Mouse (Mus musculus): Measurements from ENCODE around the gene Plppr2.
A peak's percentile ranks its signal among the peaks of the same experiment; 100 is the strongest.

The Plppr2 gene

DNA sequence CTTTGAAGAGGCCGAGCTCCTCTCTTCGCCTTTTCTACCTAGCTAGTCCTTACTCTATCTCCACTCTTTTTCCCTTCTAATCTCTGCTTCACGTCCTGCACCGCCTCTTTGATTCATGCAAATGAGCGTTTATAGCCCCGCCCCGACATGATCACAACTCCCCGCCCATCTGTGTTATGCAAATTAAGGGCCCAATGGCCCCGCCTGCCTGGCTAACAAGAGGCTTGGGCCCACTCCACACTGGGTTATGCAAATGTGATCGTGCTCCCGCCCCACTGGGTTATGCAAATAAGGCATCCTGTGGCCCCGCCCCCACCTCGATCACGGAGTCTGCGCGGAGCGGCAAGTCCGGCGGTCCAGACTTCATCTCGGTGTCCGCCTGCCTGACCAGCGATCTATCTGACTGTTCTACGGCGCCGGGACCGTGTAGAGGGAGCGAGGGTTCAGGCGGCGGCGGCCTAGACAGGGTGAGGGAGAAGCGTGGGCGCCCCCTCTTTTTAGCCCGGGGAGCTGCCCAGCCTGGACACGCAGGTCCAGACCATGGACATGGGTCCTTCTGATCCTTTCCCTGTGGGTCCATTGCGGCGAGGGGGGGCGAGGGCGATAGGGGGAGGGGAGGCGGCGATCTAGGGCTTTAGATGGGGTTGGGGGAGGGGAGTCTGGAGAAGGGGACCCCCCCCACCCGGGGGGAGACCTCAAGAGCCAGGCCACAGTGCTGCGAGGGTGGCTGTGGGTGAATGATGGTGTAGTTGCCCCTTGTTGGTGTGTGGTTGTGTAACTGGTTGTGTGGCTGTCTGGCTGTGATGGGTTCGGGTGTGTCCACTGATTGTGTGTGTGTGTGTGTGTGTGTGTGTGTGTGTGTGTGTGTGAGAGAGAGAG lies at the start of gene Plppr2:
TSS of gene Plppr2 (plus strand) at position 342 of the 879 bp plus-strand sequence.
- DNase-seq, result peak; percentile 97

DNA sequence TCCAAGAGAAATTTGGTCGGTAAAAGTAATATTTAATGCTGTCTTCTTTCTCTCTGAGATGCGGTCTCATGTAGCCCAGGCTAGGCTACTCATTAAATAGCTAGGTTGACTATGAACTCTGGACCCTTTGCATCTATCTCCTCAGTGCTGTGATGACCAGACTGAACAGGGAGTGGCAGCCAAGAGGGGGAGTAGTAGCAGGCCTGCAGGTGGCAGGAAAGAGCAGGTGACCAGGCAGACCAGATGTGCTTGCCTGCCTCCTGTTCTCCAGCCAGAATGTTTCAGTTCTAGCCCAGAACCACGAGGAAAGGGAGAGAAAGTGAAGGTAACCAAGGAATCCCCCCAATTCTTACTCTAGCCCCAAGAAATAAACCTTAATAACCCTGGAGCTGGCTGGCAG lies 47.6 kb upstream of the Plppr2 start:
- DNase-seq, result no peak

DNA sequence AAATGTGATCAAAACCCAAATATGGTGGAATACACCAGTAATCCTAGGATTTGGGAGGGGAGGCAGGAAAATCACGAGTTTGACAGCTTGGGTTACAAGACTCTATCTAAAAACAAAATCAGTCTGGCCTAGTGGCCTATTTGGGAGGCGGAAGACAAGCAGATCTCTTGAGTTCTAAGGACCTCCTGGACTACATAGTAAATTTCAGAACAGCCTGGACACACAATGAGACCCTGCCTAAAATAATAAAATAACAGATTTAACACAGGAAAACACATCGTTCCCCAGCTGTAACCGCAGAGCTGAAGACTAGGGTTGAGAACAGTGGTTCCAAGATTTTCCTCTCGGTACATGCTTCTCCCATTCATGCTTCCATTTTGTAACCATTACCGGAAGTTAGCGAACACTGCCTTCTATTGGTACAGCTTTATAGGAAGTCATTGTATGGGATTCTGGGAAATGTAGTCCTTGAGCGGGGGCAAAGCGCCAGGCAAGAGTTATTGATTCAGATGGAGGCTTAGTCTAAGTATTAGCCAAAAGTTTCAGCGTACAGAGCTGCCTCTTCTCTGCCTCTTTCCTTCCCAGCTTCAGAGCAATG lies 35.5 kb upstream of the Plppr2 start:
- DNase-seq, result peak; percentile 70

DNA sequence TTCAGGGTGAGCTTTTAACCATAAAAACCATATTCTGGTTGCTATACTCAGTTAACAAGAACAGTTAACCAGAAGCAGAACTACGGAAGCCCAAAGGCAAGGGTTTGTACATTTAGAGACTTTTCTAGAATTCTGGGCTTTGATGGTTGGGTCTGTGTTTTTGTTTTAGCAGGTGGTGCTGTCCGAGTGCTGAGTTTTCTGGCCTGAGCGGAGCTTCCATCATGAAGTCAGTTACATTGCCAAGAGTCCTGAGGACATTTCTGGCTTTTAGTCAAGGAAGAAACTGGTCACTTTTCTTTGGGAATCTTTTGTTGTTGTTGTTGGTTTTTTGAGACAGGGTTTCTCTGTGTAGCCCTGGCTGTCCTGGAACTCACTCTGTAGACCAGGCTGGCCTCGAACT lies 32.8 kb upstream of the Plppr2 start:
- no peak for DNase-seq

DNA sequence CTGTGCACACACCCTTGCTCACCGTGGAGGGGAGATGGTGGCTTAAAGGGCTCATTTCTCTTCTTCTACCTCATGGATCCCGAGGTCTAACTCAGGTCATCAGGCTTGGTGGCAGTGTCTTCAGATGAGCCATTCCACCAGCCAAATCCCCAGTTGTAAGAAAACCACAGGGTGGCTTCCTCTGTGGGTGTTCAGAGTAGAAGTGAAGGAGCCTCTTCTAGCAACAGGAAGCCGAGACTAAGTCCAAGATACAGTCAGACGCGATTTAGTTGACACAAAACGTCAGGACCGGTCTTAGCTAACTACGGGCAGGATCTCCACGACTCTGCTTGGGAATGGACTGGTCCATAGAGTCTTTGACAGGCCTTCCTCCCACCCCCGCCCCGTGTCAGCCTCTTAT lies 28.6 kb upstream of the Plppr2 start:
- DNase-seq, result no peak

DNA sequence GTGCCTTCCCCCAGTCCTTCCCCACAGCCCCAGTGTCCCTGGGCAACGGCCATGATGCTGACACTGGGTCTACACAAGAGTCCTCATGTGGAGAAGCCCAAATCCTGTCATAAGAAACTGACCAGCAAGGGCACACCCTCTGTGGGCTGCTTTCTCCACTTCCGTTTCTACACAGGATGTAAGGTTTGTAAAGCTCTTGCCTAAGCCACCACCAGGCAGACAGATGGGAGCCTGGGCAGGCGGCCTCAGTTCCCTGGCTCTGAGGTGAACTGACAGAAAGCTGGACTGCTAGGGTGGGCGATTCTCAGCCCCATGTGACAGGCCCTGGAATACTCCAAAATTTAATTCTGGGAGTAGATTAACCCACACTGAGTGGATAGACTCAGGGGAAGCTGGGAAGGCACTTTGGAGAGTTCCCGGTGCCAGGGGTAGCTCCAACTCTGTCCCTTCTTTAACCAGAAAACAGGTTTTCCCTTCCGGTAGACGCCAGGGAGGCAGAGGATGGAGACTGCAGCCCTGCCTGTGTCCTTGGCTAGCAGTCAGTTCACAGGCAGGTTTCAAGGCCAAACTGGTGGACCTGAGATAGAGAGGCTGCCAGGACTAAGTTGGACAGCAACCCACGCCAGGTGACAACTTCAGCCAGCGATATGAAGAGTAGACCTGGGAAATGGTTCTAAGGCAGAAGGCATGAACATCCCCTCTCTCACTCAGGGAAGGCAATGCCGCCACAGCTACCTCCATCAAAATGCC lies 27.2 kb upstream of the Plppr2 start:
- DNase-seq, result no peak

DNA sequence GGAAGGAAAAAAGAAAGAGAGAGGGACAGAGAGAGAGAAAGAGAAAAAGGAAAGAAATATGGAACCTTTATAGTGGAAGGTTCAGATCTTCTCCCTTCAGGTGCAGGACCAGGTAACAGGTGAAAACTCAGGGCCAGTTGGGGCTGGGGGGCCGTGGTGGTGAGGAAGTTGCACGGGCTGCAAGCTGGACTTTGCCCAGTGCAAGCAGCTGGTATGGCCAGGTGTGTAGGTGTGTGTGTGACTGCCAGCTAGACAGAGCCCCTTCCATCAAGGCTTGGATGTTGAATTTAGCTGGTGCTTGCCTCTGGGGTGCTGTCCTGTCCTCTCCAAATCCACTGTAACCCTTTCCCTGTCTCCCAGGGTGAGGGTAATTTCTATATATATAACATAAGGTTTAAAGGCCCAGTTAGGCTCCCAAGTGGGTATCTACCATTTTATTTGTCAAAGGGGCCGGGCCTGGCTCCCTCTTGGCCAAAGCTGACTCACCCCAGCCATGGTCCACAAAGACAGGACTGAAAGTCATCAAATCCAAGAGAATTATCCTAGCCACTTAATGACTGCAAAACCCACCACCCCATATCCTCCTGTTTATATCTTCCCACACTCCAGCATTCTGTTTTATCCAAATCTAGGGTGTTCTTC lies 19.9 kb upstream of the Plppr2 start:
- DNase-seq, result no peak

DNA sequence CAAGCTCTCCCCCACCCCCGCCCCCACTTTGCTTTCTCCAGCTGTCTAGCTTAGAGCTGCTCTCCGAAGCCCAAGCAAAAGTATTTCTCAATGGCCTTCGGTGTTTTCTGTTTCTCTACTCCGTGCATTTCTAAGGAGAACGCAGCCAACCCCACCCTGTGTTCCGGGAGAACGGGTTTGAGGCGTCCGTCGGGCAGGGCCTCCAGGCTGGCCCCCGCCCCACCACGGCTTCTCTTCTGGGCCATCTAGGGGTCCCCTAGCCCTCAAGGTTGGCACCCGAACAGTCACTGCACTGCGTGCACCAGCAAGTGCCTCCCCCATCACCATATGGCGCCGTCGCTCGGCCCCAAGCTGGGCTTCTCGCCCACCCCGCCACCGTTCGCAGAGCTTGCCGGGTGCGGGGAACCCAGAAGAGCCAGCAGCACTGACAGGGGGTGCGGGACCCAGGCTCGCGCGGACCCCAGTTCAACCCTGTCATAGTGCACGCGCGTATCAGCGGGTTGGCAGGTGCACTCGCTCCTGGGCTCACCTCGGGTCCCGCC lies 19.3 kb upstream of the Plppr2 start:
- no peak for DNase-seq

DNA sequence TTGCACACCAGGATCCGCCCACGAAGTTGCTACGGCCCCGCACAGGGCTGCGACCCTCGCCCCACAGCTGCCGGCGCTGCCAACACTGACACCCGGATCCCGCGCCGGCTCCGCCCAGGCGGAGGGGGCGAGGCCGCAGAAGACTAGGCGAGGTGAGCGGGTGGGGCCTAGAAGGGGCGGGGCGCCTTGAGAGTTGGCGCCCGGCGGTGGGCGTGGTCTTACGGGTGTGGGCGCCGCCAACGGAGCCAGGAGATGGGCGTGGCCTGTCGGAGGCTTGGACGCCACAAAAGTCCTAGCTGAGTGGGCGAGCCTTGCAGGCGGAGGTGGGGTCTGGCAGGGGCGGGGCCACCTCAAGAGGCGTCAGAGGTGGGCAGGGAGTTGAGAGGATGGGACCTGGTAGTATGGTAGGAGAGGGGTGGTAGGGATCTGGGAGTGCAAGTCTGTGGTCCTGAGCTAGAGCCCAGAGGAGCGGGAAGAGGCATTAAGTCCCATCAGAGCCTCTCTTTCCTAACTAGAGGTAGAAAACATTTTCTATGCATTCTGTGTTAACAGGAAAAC lies 18.7 kb upstream of the Plppr2 start, which contains the start of gene Rab3d:
TSS of gene Rab3d (minus strand) at position 158 of the 558 bp plus-strand sequence.
- DNase-seq, result peak; percentile 96

DNA sequence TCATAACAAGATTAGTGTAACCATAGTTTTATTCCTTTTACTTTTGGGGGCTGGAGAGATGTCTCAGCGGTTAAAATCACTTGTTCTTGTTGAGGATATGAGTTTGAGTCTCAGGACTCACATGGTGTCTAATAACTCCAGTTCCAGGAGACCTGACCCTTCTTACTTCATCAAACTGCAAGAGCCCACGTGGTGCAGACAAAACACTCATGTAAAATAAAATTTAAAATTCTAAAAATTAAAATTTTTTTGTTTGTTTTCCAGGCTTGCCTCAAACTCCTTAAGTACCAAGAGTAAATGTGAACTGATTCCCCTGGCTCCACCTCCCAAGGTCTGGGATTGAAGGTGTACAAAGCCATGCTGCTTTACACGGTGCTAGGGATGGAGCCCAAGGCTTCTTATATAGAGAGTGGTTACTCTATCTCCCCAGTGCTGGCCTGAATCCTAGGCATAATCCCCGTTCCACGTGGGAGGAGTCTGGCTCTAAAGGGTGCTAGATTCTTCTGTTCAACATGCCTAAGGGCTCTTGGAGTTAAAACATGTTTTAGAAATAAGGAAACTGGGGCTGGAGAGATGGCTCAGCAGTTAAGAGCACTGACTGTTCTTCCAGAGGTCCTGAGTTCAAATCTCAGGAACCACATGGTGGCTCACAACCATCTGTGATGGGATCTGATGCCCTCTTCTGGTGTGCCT lies 18.0 kb upstream of the Plppr2 start:
- DNase-seq, result no peak

DNA sequence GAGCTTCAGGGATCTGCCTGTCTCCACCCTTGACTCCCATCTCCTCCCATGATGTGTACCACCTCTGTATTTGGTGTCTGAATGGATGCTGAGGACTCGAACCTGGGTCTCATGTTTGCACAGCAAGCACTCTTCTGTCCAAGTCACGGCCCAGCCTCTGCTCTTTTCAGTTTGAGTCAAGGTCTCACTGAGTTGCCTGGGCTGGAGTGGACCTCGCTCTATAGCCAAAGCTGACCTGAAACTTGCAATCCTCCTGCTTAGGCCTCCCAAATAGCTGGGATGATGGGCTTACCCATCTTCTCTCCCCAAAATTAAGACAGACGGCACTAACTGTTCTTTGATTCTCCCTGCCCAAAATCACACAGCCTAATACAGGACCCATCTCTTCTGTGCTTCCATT lies 13.8 kb upstream of the Plppr2 start:
- no peak for DNase-seq

DNA sequence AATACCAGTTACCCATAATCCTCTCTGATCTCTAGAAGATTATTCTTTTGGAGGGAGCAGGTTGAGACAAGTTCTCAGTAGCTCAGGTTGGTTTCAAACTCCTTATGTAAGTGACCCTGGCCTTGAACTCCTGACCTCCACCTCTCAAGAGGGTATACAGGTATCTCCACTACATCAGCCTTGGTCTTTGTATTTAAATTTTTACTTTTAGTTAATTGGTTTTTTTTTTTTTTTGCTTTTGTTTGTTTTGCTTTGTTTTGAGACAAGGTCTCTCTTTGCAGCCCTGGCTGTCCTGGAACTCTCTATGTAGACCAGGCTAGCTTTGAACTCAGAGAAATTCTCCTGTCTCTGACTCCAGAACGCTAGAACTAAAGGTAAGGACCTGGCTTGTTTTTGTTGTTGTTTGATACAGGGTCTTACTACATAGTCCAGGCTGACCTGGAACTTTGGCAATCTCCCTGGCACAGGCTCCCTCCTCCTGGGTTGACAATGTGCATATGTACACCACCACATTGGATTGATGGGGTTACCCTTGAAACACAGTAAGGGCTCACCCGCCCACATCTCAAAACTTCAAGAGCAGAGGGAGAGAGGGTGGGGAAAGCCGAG lies 13.2 kb upstream of the Plppr2 start:
- DNase-seq, result no peak

DNA sequence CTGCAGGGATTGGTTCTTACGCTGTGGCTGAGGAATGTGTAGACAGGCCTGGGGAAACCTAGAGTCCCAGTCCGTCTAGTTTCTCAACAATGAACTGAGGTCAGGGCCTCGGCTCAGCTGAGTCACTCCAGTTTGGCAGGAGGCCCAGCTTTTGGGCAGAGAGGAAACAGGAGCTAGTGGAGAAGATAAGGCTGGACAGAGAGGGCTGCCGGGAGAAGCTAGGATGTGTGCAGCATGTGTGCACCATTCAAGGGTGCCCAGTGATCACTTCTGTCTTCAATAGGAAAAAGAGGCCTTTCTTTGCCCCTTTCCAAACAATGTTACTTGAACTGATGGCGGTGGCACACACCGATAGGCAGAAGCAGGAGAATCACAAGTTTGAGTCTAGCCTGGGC lies 12.7 kb upstream of the Plppr2 start:
- DNase-seq, result peak; percentile 92

DNA sequence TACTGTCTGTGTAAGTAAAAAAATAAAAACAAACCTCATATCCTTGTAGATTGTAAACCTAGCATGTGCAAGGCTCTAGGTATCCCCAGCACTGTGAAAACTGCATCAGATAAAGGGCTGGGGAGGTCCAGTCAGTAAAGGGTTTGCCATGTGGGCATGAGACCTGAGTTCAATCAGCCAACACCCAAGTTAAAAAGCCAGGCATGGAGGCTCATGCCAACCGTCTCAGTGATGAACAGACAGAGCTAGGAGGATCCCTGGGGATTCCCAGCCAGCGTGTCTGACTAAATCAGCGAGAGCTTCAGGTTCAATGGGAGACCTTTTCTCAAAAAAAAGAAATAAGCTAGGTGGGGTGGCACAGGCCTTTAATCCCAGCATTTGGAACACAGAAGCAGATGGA lies 11.8 kb upstream of the Plppr2 start:
- no peak for DNase-seq

DNA sequence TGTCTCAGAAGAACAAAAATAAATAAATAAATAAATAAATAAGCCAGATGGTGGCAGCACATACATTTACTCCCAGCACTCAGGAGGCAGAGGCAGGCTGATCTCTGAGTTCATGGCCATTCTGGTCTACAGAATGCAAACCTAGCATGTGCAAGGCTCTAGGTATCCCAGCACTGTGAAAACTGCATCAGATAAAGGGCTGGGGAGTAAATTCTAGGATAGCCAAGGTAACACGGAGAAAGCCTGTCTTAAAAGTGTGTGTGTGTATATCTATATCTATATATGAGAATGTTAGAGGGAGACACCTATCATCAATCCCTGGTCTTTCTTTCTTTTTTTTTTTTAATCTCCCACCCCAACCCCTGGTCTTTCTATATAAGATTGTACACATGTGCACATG lies 11.3 kb upstream of the Plppr2 start:
- DNase-seq, result no peak

DNA sequence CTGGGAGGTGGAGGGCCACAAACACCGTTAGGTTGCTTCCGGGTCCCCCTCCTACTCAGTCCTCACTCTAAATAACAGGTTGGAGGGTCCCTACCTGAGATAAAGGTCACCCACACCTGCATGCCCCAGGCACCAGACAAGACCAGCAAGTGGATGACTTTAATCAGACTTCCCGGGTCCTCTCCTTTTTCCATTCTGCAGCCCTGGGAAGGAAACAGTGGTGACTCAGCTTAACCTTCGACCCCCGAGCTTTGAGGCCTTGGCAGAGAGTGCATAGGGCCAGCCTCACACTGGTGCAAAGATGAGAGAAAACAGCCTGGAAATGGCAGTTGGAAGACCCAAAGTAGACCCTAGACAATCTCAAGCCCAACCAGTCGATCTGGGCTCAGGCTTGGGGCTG lies 10.7 kb upstream of the Plppr2 start:
- peak; percentile 55 for DNase-seq

DNA sequence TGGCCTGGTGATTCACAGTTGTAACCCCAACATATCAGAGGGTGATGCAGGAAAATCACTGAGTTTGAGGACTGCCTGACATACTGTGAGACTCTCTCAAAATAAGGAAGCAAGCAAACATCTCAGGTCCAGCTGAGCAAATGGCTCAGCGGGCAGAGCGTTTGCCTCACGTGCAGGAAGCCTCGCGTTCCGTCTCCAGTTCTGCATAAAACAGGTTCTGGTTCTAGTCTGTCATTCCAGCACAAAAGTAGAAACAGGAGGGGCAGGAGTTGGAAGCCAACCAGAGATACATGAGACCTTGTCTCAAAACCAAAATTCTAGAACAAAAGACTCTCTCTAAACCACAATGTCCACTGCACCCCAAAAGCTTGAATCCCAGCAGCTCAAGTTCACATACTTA lies 10.0 kb upstream of the Plppr2 start:
- DNase-seq, result no peak

DNA sequence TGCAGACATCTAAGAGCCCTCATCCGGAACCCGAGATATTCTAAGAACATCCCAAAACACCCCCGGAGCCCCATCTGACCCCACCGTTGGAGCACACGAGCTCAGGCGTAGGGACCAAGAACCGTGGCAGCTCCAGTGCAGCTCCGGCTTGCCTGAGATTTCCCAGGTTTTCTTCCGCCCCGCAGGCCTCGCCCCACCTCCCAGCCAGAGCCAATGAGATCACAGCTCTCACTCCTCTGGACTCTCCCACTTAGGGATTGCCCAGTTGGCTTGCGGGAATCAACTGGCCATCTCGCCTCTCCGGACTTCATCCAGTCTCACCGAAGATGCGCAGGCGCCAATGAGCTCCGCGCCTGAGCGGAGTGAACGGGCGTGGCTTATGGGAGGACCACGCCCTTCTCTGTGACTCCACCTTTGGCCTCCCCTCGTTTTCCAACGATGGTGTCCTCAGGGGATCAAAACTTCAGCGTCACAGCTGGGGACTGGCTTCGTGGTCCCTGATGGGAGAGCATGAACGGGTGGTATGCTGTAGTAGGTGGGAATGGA lies 9.6 kb upstream of the Plppr2 start, which contains the start of the genes Ccdc159 and Tmem205:
TSS of gene Ccdc159 (plus strand) at position 264 of the 546 bp plus-strand sequence.
TSS of gene Tmem205 (minus strand) at position 349 of the 546 bp plus-strand sequence.
- peak; percentile 98 for DNase-seq

DNA sequence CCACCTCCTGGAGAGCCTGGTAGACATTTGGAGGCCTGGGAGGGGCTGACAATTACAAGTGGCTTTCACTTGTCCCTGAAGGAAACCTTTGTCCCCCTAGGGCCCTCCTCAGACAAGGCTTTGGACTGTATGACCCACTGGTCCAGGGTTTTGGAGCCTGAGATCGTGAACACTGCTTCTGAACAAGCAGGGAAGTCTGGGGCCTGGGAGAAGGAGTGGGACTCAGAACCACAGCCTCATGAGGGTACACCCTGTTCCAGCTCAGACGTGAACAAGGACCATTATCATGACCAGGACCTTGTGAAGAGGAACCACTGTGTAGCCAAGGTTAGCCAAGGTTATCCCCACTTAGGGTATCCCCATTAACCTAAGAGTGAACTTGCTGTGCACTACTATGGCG lies 7.6 kb upstream of the Plppr2 start:
- DNase-seq, result no peak

DNA sequence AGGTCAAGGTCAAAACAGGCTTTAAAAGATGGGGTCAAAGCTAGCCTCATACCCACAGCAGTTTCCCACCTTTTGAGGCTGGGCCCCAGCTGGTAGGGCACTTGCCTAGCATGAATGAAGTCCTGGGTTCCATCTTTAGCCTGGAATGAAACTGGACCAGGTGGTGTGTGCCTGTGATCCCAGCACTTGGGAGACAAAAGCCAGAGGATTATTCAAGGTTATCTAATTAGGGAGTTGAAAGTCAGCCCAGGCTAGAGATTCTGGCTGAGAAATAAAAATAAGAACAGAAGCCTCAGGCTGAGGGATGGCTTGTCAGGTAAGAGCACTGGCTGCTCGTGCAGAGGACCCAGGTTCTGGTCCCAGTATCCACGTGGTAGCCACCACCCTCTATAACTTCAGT lies 4.8 kb upstream of the Plppr2 start:
- no peak for DNase-seq
